Mouse (Mus musculus): ENCODE measurements at regions not wholly inside any gene's neighbourhood (a gene's known extent, or its start where the extent isn't known, plus 50 kb on each side); places are given as distances from the start of the nearest gene placed in this dataset.

GRCm38 (mm10) chr7:142835319-142835718, 92.1 kb upstream of the Ins2 start:
- TF ChIP-seq CTCF (conservative IDR thresholded peaks at IDR 0.05), result no peak
- H3K27ac ChIP-seq, result no peak overlapping the region
- DNase-seq (ENCODE audit: low spot score in 2 of 2), result no peak
- no peak overlapping the region for H3K4me3 ChIP-seq

GRCm38 (mm10) chr7:142830969-142831673, 87.9 kb upstream of the Ins2 start:
- no peak for TF ChIP-seq CTCF (conservative IDR thresholded peaks at IDR 0.05)
- DNase-seq (ENCODE audit: low spot score in 2 of 2), result no peak
- no peak overlapping the region for H3K4me3 ChIP-seq
- H3K27ac ChIP-seq, result no peak overlapping the region

GRCm38 (mm10) chr7:142810711-142811110, 67.5 kb upstream of the Ins2 start:
- H3K4me3 ChIP-seq, result no peak overlapping the region
- TF ChIP-seq CTCF (conservative IDR thresholded peaks at IDR 0.05), result no peak
- no peak overlapping the region for H3K27ac ChIP-seq
- no peak for DNase-seq (ENCODE audit: low spot score in 2 of 2)

- H3K27ac ChIP-seq, result no peak overlapping the region
- TF ChIP-seq CTCF (conservative IDR thresholded peaks at IDR 0.05), result peak; percentile 98
- peak; percentile 8 to 52 for DNase-seq (ENCODE audit: low spot score in 2 of 2)
- no peak overlapping the region for H3K4me3 ChIP-seq
Observed at GRCm38 (mm10) chr7:142799424-142799823, 56.2 kb upstream of the Ins2 start.

GRCm38 (mm10) chr7:142794481-142794880, 51.3 kb upstream of the Ins2 start:
- no peak overlapping the region for H3K4me3 ChIP-seq
- no peak overlapping the region for H3K27ac ChIP-seq
- TF ChIP-seq CTCF (conservative IDR thresholded peaks at IDR 0.05), result no peak
- DNase-seq (ENCODE audit: low spot score in 2 of 2), result no peak
